Mouse (Mus musculus) cerebellum, adult 2 months (tissue): ENCODE measurements around the gene Adgrd1.

ENCODE experiments used
- CTCF ChIP-seq: fragments of 200-500 bp; IDR thresholded peaks from 2 replicates; pipeline ENCODE4 v1.5.1; 2011; ENCODE audit warnings: low read depth, mild to moderate bottlenecking, control low read depth, low read length, moderate library complexity, borderline replicate concordance; ENCODE audit not compliant: insufficient read depth
- POLR2A ChIP-seq: fragments of 200-500 bp; IDR thresholded peaks from 2 replicates; pipeline ENCODE4 v1.6.1; 2011; ENCODE audit warnings: low read length, control low read depth, borderline replicate concordance; ENCODE audit not compliant: insufficient read depth

DNA sequence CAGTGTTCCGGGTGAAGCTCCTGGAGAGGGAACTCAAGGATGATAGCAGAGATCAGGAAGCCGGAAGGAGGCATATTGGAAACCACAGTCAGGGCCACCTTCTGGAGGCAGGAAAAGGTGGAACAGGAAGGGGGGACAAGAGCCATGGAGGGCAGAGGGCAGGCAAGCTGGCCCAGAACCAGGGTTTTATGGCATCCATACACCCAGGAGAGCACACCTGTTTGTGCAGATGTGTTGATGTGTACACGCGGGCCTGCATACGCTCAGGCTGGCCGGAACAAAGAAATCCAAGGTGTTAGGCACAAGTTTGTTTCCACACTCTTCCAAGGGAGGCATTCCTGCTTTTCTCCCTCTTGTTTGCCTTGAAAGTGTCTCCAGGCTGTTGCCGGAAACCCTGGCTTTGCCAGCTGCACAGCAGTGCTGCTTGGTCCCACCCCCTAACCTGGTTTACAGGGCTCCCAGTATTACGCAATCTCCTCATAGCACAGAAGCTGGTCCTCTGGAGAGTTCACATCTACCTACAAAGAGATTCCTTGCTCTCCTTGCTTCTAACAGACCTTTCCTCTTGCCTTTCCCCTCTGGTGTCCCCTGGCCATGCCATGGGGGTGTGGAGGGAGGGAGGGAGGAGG lies 48.9 kb downstream of the Adgrd1 start:
- TF ChIP-seq CTCF (no peak), POLR2A (no peak)
